Mouse (Mus musculus) small intestine, adult 2 months (tissue): ENCODE measurements around the gene Rbm19.

Experiments used
- CTCF ChIP-seq: fragments of 200-500 bp; IDR thresholded peaks from 2 replicates; pipeline ENCODE4 v1.5.1; 2012; ENCODE audit warnings: low read depth, mild to moderate bottlenecking, control low read depth, inconsistent platforms, low read length, moderate library complexity, mixed read lengths; ENCODE audit not compliant: insufficient replicate concordance, insufficient read length; ENCODE audit errors: extremely low read depth
- POLR2A ChIP-seq: fragments of 200-500 bp; IDR thresholded peaks from 2 replicates; pipeline ENCODE4 v1.6.1; 2012; ENCODE audit warnings: low read depth, mild to moderate bottlenecking, control low read depth, inconsistent platforms, low read length, moderate library complexity

DNA sequence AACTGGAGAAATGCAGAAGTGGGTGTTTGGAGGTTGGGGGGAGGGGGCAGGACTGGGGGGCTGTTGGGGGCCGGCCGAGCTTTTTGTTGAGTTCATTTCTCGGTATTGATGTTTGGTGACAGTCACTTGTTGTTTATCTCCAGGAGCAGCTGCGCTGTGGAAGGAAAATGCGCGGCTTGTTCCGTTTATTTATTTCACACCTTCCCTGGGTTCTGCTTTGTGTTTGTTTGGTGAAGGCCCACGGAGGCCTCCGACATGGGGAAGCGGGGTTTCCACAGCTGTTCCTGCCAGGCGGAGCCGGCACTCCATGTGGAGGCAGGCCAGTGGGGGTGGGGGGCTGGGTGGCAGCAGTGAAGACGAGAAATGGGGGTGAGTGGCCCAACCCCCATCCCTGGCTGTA lies 78.7 kb downstream of the Rbm19 start:
- no peak for TF ChIP-seq CTCF
- no peak for TF ChIP-seq POLR2A
